Mouse (Mus musculus) limb, embryonic 15.5 days (tissue): ENCODE measurements at regions not wholly inside any gene's neighbourhood (a gene's known extent, or its start where the extent isn't known, plus 50 kb on each side); places are given as distances from the start of the nearest gene placed in this dataset.

Experiments used
- ATAC-seq: fragments of 200-750 bp; cut with Nextera tagmentation; 2 replicates; pipeline ENCODE4 v1.8.0; 2017; ENCODE audit warnings: low read depth, moderate TSS enrichment; ENCODE audit not compliant: insufficient number of reproducible peaks, low FRiP score, low TSS enrichment
- H3K27ac ChIP-seq: fragments of 300-500 bp; sonication (generic); 2 replicates; pipeline ENCODE4 v1.5.1; 2015; ENCODE audit warnings: moderate library complexity, mild to moderate bottlenecking, inconsistent platforms
- H3K27me3 ChIP-seq: fragments of 300-500 bp; sonication (generic); 2 replicates; pipeline ENCODE4 v1.6.1; 2015; ENCODE audit warnings: inconsistent platforms
- H3K36me3 ChIP-seq: fragments of 300-500 bp; sonication (generic); 2 replicates; pipeline ENCODE4 v1.6.1; 2015; ENCODE audit warnings: inconsistent platforms
- H3K4me1 ChIP-seq: fragments of 300-500 bp; sonication (generic); 2 replicates; pipeline ENCODE4 v1.6.1; 2015; ENCODE audit warnings: inconsistent platforms
- H3K4me2 ChIP-seq: fragments of 300-500 bp; sonication (generic); 2 replicates; pipeline ENCODE4 v1.6.1; 2015; ENCODE audit warnings: mild to moderate bottlenecking, inconsistent platforms
- H3K4me3 ChIP-seq: fragments of 300-500 bp; sonication (generic); 2 replicates; pipeline ENCODE4 v1.5.1; 2015; ENCODE audit warnings: mild to moderate bottlenecking, inconsistent platforms
- H3K9ac ChIP-seq: fragments of 300-500 bp; sonication (generic); 2 replicates; pipeline ENCODE4 v1.6.1; 2015; ENCODE audit warnings: inconsistent platforms
- H3K9me3 ChIP-seq: fragments of 300-500 bp; sonication (generic); 2 replicates; pipeline ENCODE4 v1.6.1; 2016; ENCODE audit warnings: inconsistent platforms
- WGBS: fragments of 180-500 bp; shearing (Covaris S2); methylation state at CpG from one replicate; pipeline ENCODE4 v1.1.7; 2015; 5-methylcytosine and 5-hydroxymethylcytosine counted together

GRCm38 (mm10) chr2:116808554-116808953 is 69.9 kb upstream of the Tmco5 start:
- no peaks in the 10 kb centered on the region for H3K9me3 ChIP-seq
- no peaks in the 10 kb centered on the region for H3K27me3 ChIP-seq
- peaks cover 6% of the 10 kb centered on the region; the same call in 1 of the 2 replicates for H3K4me1 ChIP-seq
- 88% methylated on average over 8 of the region's 8 CpGs for WGBS
- no peak overlapping the region for H3K4me2 ChIP-seq
- no peak overlapping the region for H3K27ac ChIP-seq
- no peak for ATAC-seq
- H3K36me3 ChIP-seq = no peaks in the 10 kb centered on the region
- no peak overlapping the region for H3K9ac ChIP-seq
- no peak overlapping the region for H3K4me3 ChIP-seq

- H3K4me3 ChIP-seq = no peak overlapping the region
- WGBS = 91% methylated on average over 16 of the region's 16 CpGs
- no peaks in the 10 kb centered on the region for H3K9me3 ChIP-seq
- no peak overlapping the region for H3K9ac ChIP-seq
- no peak for ATAC-seq
- H3K4me1 ChIP-seq = peaks cover 7% of the 10 kb centered on the region; the same call in 1 of the 2 replicates
- H3K27me3 ChIP-seq = no peaks in the 10 kb centered on the region
- no peak overlapping the region for H3K27ac ChIP-seq
- no peaks in the 10 kb centered on the region for H3K36me3 ChIP-seq
- H3K4me2 ChIP-seq = no peak overlapping the region
Observed at GRCm38 (mm10) chr2:116810116-116810515, 68.4 kb upstream of the Tmco5 start.

- no peak overlapping the region for H3K4me3 ChIP-seq
- H3K36me3 ChIP-seq = no peaks in the 10 kb centered on the region
- 21% methylated on average over 13 of the region's 13 CpGs for WGBS
- H3K4me2 ChIP-seq = no peak overlapping the region
- no peak overlapping the region for H3K9ac ChIP-seq
- no peak overlapping the region for H3K27ac ChIP-seq
- no peaks in the 10 kb centered on the region for H3K9me3 ChIP-seq
- peaks cover 7% of the 10 kb centered on the region; the same call in 1 of the 2 replicates for H3K4me1 ChIP-seq
- H3K27me3 ChIP-seq = no peaks in the 10 kb centered on the region
- ATAC-seq = no peak
Observed at GRCm38 (mm10) chr2:116812869-116813558, 65.5 kb upstream of the Tmco5 start.

DNA sequence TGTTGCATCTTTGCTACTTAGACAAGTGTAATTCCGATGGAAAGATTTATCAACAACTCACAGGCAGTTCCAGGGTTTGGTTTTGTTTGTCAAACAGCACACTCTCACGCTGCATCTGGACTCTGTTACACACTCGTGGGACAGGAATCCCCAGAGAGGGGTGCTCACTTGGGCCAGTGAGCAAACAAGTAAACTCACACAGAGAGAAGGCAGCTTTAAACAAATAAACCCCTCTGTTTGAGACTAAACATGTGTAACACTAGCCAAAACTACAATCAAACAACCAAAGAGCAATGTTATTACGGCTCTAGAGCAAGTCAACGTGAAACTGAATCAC is 65.0 kb upstream of the Tmco5 start:
- Histone ChIP-seq H3K4me3 (no peak overlapping the region), H3K9me3 (no peaks in the 10 kb centered on the region), H3K9ac (no peak overlapping the region), H3K27me3 (no peaks in the 10 kb centered on the region), H3K27ac (no peak overlapping the region), H3K4me2 (no peak overlapping the region), H3K4me1 (peaks cover 7% of the 10 kb centered on the region; the same call in 1 of the 2 replicates), H3K36me3 (no peaks in the 10 kb centered on the region)
- 30% methylated on average over 5 of the region's 5 CpGs for WGBS
- ATAC-seq = no peak

GRCm38 (mm10) chr2:116817134-116817533 is 61.4 kb upstream of the Tmco5 start:
- 80% methylated on average over 6 of the region's 6 CpGs for WGBS
- Histone ChIP-seq H3K9ac (no peak overlapping the region), H3K4me1 (peaks cover 7% of the 10 kb centered on the region; the same call in 1 of the 2 replicates), H3K36me3 (no peaks in the 10 kb centered on the region), H3K27me3 (peaks cover 4% of the 10 kb centered on the region; the same call in 1 of the 2 replicates), H3K9me3 (no peaks in the 10 kb centered on the region), H3K27ac (no peak overlapping the region), H3K4me2 (no peak overlapping the region), H3K4me3 (no peak overlapping the region)
- no peak for ATAC-seq

- 75% methylated on average over 9 of the region's 9 CpGs for WGBS
- H3K27me3 ChIP-seq = peaks cover 4% of the 10 kb centered on the region; the same call in 1 of the 2 replicates
- H3K4me2 ChIP-seq = no peak overlapping the region
- no peaks in the 10 kb centered on the region for H3K9me3 ChIP-seq
- no peak for ATAC-seq
- H3K9ac ChIP-seq = no peak overlapping the region
- no peak overlapping the region for H3K27ac ChIP-seq
- no peaks in the 10 kb centered on the region for H3K36me3 ChIP-seq
- H3K4me1 ChIP-seq = peaks cover 7% of the 10 kb centered on the region; the same call in 1 of the 2 replicates
- H3K4me3 ChIP-seq = no peak overlapping the region
Observed at GRCm38 (mm10) chr2:116817561-116817960, 60.9 kb upstream of the Tmco5 start.

GRCm38 (mm10) chr2:116818550-116818949 is 59.9 kb upstream of the Tmco5 start:
- Histone ChIP-seq H3K27ac (no peak overlapping the region), H3K27me3 (peaks cover 4% of the 10 kb centered on the region; the same call in 1 of the 2 replicates), H3K9ac (no peak overlapping the region), H3K4me3 (no peak overlapping the region), H3K36me3 (no peaks in the 10 kb centered on the region), H3K9me3 (no peaks in the 10 kb centered on the region), H3K4me1 (0 out of 2 replicates have a peak, but pooled peaks cover under 1% of the 10 kb centered on the region), H3K4me2 (no peak overlapping the region)
- WGBS = 44% methylated on average over 2 of the region's 2 CpGs
- ATAC-seq = no peak

GRCm38 (mm10) chr2:116819016-116819687 is 59.3 kb upstream of the Tmco5 start:
- no peaks in the 10 kb centered on the region for H3K4me1 ChIP-seq
- H3K9me3 ChIP-seq = no peaks in the 10 kb centered on the region
- no peak overlapping the region for H3K4me3 ChIP-seq
- no peaks in the 10 kb centered on the region for H3K36me3 ChIP-seq
- no peak overlapping the region for H3K4me2 ChIP-seq
- H3K27me3 ChIP-seq = peaks cover 4% of the 10 kb centered on the region; the same call in 1 of the 2 replicates
- no peak for ATAC-seq
- 55% methylated on average over 13 of the region's 13 CpGs for WGBS
- H3K27ac ChIP-seq = no peak overlapping the region
- no peak overlapping the region for H3K9ac ChIP-seq

- Histone ChIP-seq H3K4me3 (no peak overlapping the region), H3K4me2 (no peak overlapping the region), H3K4me1 (no peaks in the 10 kb centered on the region), H3K27ac (no peak overlapping the region), H3K9me3 (no peaks in the 10 kb centered on the region), H3K27me3 (peaks cover 4% of the 10 kb centered on the region; the same call in 1 of the 2 replicates), H3K36me3 (no peaks in the 10 kb centered on the region), H3K9ac (no peak overlapping the region)
- ATAC-seq = no peak
- 44% methylated on average over 13 of the region's 13 CpGs for WGBS
Observed at GRCm38 (mm10) chr2:116820831-116821745, 57.4 kb upstream of the Tmco5 start.
